Mouse (Mus musculus) brain, embryonic 14.5 days (tissue): ENCODE measurements at regions not wholly inside any gene's neighbourhood (a gene's known extent, or its start where the extent isn't known, plus 50 kb on each side); places are given as distances from the start of the nearest gene placed in this dataset.
"Not testable (repeated sequence)": the region's sequence is repeated elsewhere in the genome, so short reads cannot be mapped to it uniquely, and the experiment has no call there.

Source experiments
- DNase-seq: peaks from one replicate; pipeline ENCODE4 v3.0.0-alpha.2; 2011; ENCODE audit warnings: low read depth
- CTCF ChIP-seq: fragments of 200-500 bp; IDR thresholded peaks from 2 replicates; pipeline ENCODE4 v1.5.1; 2012; ENCODE audit warnings: inconsistent platforms, mild to moderate bottlenecking, moderate library complexity, borderline replicate concordance; ENCODE audit not compliant: insufficient read depth, insufficient read length; ENCODE audit errors: extremely low read depth
- POLR2A ChIP-seq: fragments of 200-500 bp; IDR thresholded peaks from 2 replicates; pipeline ENCODE4 v1.6.1; 2012; ENCODE audit warnings: mild to moderate bottlenecking, inconsistent platforms, borderline replicate concordance; ENCODE audit not compliant: poor library complexity, insufficient read depth, insufficient read length, severe bottlenecking; ENCODE audit errors: extremely low read depth

GRCm38 (mm10) chr6:74966046-74966445 lies 1496.6 kb upstream of the 4931417E11Rik start:
- peak; percentile 61 for DNase-seq
- no peak for TF ChIP-seq POLR2A
- no peak for TF ChIP-seq CTCF

GRCm38 (mm10) chr6:74928485-74928884 lies 1459.0 kb upstream of the 4931417E11Rik start:
- DNase-seq: peak; percentile 21
- TF ChIP-seq CTCF (no peak), POLR2A (no peak)

GRCm38 (mm10) chr6:74903551-74903950 lies 1434.1 kb upstream of the 4931417E11Rik start:
- DNase-seq: no peak
- TF ChIP-seq CTCF: no peak
- TF ChIP-seq POLR2A: no peak

GRCm38 (mm10) chr6:74870626-74871320 lies 1401.3 kb upstream of the 4931417E11Rik start:
- TF ChIP-seq CTCF (no peak), POLR2A (no peak)
- DNase-seq: peak; percentile 51

GRCm38 (mm10) chr6:74820696-74821095 lies 1351.2 kb upstream of the 4931417E11Rik start:
- DNase-seq: not testable (repeated sequence)
